Comparison of ENCODE assay signal across 8 mouse cellular contexts in the genomic region with DNA sequence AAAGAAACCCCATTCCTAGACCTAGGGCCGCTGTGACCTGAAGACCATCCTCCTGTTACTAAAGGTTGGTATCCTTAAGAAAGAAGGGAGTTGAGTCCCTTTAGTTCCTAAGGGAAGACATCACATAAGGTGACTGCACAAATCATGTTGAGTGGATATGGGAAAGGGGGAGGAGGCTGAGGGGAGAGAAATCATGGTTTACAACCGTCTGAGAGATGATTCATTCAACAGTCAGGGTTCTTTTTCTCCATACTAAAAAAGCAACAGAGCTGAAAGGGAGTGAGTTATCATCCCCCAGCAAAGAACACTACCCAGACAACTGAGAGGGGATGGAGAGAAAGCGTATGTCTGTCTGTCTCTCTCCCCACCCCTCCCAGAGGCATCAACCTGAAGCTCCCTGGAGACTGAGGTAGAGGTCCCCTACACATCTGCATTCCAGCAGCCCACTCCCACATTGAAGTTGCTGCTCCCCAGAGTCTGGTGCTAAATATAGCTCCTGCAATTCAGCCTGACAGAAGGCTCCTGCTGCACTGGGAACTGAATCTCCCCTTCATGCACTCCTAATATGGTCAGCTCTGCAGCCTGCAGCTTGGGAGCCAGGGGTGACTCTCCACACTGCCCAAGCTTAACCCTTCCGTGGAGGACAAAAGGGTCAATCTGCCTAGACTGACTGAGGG.
DNase-seq lines count a peak whose midpoint lies in the region; ATAC-seq and TF ChIP-seq lines count a peak whose summit lies in the region.

No protein-coding gene starts in this region.

- WGBS in forebrain, postnatal 0 days = 52% methylated on average over 4 of the region's 4 CpGs
- WGBS in forebrain, embryonic 14.5 days = 66% methylated on average over 4 of the region's 4 CpGs
- 51% methylated on average over 4 of the region's 4 CpGs for WGBS in midbrain, embryonic 16.5 days
- WGBS in midbrain, embryonic 10.5 days = 66% methylated on average over 4 of the region's 4 CpGs
- 35% methylated on average over 4 of the region's 4 CpGs for WGBS in intestine, embryonic 15.5 days
- 44% methylated on average over 4 of the region's 4 CpGs for WGBS in stomach, embryonic 16.5 days

- no peak overlapping the region for H3K4me3 ChIP-seq in forebrain, postnatal 0 days (ENCODE audit: low read depth, low read length)
- no peak overlapping the region for H3K4me3 ChIP-seq in forebrain, embryonic 14.5 days (ENCODE audit: low read depth, low read length)
- no peak overlapping the region for H3K4me3 ChIP-seq in midbrain, embryonic 16.5 days (ENCODE audit: low read depth, low read length)
- no peak overlapping the region for H3K4me3 ChIP-seq in midbrain, embryonic 10.5 days
- H3K4me3 ChIP-seq in intestine, embryonic 15.5 days (replicated peaks) = no peak overlapping the region
- H3K4me3 ChIP-seq in stomach, embryonic 16.5 days (replicated peaks; ENCODE audit: low read length) = no peak overlapping the region

- peaks cover 13% of the 10 kb centered on the region; the same call in 1 of the 2 replicates for H3K4me1 ChIP-seq in forebrain, postnatal 0 days (ENCODE audit: insufficient read depth)
- H3K4me1 ChIP-seq in forebrain, embryonic 14.5 days (ENCODE audit: control insufficient read depth, insufficient read depth, low read length) = 0 out of 2 replicates have a peak, but pooled peaks cover 2% of the 10 kb centered on the region
- peaks cover 8% of the 10 kb centered on the region for H3K4me1 ChIP-seq in midbrain, embryonic 16.5 days (ENCODE audit: control insufficient read depth, insufficient read depth, low read length)
- H3K4me1 ChIP-seq in midbrain, embryonic 10.5 days = peaks cover 19% of the 10 kb centered on the region
- peaks cover 7% of the 10 kb centered on the region; the same call in 1 of the 2 replicates for H3K4me1 ChIP-seq in intestine, embryonic 15.5 days (replicated peaks)
- H3K4me1 ChIP-seq in stomach, embryonic 16.5 days (ENCODE audit: control insufficient read depth, insufficient read depth, low read length) = no peaks in the 10 kb centered on the region

- DNase-seq in forebrain, postnatal 0 days = peak; percentile 47
- DNase-seq in forebrain, embryonic 14.5 days (ENCODE audit: low spot score) = no peak
- DNase-seq in midbrain, embryonic 10.5 days (ENCODE audit: low spot score) = no peak
- DNase-seq in cerebellum, postnatal 10 days = no peak
- DNase-seq in thymus, postnatal 0 days (ENCODE audit: low spot score) = no peak

- no peaks in the 10 kb centered on the region for H3K27me3 ChIP-seq in forebrain, postnatal 0 days (ENCODE audit: insufficient read depth, low read length)
- no peaks in the 10 kb centered on the region for H3K27me3 ChIP-seq in forebrain, embryonic 14.5 days (replicated peaks; ENCODE audit: control insufficient read depth, insufficient read depth, low read length)
- H3K27me3 ChIP-seq in midbrain, embryonic 16.5 days (ENCODE audit: control insufficient read depth, insufficient read depth, low read depth, low read length) = no peaks in the 10 kb centered on the region
- H3K27me3 ChIP-seq in midbrain, embryonic 10.5 days (ENCODE audit: low read depth, poor library complexity, severe bottlenecking) = no peaks in the 10 kb centered on the region
- H3K27me3 ChIP-seq in intestine, embryonic 15.5 days (replicated peaks) = no peaks in the 10 kb centered on the region
- H3K27me3 ChIP-seq in stomach, embryonic 16.5 days (ENCODE audit: control insufficient read depth, insufficient read depth, low read length) = no peaks in the 10 kb centered on the region

- peak overlapping the region; percentile 14; the same call in 1 of the 2 replicates for H3K9ac ChIP-seq in forebrain, postnatal 0 days
- no peak overlapping the region for H3K9ac ChIP-seq in forebrain, embryonic 14.5 days (ENCODE audit: low read length)
- no peak overlapping the region for H3K9ac ChIP-seq in midbrain, embryonic 16.5 days (ENCODE audit: low read depth, low read length)
- H3K9ac ChIP-seq in intestine, embryonic 15.5 days = no peak overlapping the region
- no peak overlapping the region for H3K9ac ChIP-seq in stomach, embryonic 16.5 days (ENCODE audit: low read length)

- no peak for TF ChIP-seq CTCF in forebrain, postnatal 0 days (IDR thresholded peaks at IDR 0.05; ENCODE audit: low read depth)

- H3K27ac ChIP-seq in forebrain, postnatal 0 days (ENCODE audit: low read depth, low read length) = peak overlapping the region; percentile 62
- no peak overlapping the region for H3K27ac ChIP-seq in forebrain, embryonic 14.5 days (ENCODE audit: low read depth, low read length)
- H3K27ac ChIP-seq in midbrain, embryonic 16.5 days (ENCODE audit: low read length) = peak overlapping the region; percentile 51; the same call in 1 of the 2 replicates
- no peak overlapping the region for H3K27ac ChIP-seq in midbrain, embryonic 10.5 days (replicated peaks)
- H3K27ac ChIP-seq in intestine, embryonic 15.5 days = peak overlapping the region; percentile 80
- H3K27ac ChIP-seq in stomach, embryonic 16.5 days (ENCODE audit: low read length) = peak overlapping the region; percentile 82

- no peaks in the 10 kb centered on the region for H3K36me3 ChIP-seq in forebrain, postnatal 0 days (ENCODE audit: insufficient read depth)
- no peaks in the 10 kb centered on the region for H3K36me3 ChIP-seq in forebrain, embryonic 14.5 days (ENCODE audit: control insufficient read depth, insufficient read depth, low read length)
- H3K36me3 ChIP-seq in midbrain, embryonic 16.5 days (ENCODE audit: control insufficient read depth, insufficient read depth, low read length) = no peaks in the 10 kb centered on the region
- H3K36me3 ChIP-seq in midbrain, embryonic 10.5 days = no peaks in the 10 kb centered on the region
- H3K36me3 ChIP-seq in intestine, embryonic 15.5 days = no peaks in the 10 kb centered on the region
- no peaks in the 10 kb centered on the region for H3K36me3 ChIP-seq in stomach, embryonic 16.5 days (ENCODE audit: control insufficient read depth, insufficient read depth, low read length)

- H3K9me3 ChIP-seq in forebrain, postnatal 0 days (ENCODE audit: low read length) = no peaks in the 10 kb centered on the region
- no peaks in the 10 kb centered on the region for H3K9me3 ChIP-seq in forebrain, embryonic 14.5 days (replicated peaks; ENCODE audit: control insufficient read depth, low read length)
- no peaks in the 10 kb centered on the region for H3K9me3 ChIP-seq in midbrain, embryonic 16.5 days (replicated peaks; ENCODE audit: control insufficient read depth, low read length, poor library complexity, severe bottlenecking)
- H3K9me3 ChIP-seq in midbrain, embryonic 10.5 days (replicated peaks) = 0 out of 2 replicates have a peak, but pooled peaks cover 3% of the 10 kb centered on the region
- no peaks in the 10 kb centered on the region for H3K9me3 ChIP-seq in intestine, embryonic 15.5 days
- no peaks in the 10 kb centered on the region; the same call in 1 of the 2 replicates for H3K9me3 ChIP-seq in stomach, embryonic 16.5 days (replicated peaks; ENCODE audit: control insufficient read depth, low read length)

- peak; percentile 80 for ATAC-seq in forebrain, postnatal 0 days
- ATAC-seq in forebrain, embryonic 14.5 days = no peak
- no peak for ATAC-seq in midbrain, embryonic 16.5 days
- peak; percentile 84 for ATAC-seq in intestine, embryonic 15.5 days
- ATAC-seq in stomach, embryonic 16.5 days (ENCODE audit: insufficient read depth, low FRiP score) = peak; percentile 89

- H3K4me2 ChIP-seq in forebrain, postnatal 0 days (ENCODE audit: low read depth) = no peak overlapping the region
- H3K4me2 ChIP-seq in forebrain, embryonic 14.5 days (ENCODE audit: low read length) = no peak overlapping the region
- H3K4me2 ChIP-seq in midbrain, embryonic 16.5 days (ENCODE audit: low read length) = no peak overlapping the region
- no peak overlapping the region for H3K4me2 ChIP-seq in intestine, embryonic 15.5 days (replicated peaks)
- 0 out of 2 replicates have a peak overlapping the region, but pooled peaks have one; percentile 3 for H3K4me2 ChIP-seq in stomach, embryonic 16.5 days (ENCODE audit: low read depth, low read length)

Comparison
In these comparisons a context has a peak if more than half of its experiments do, and no peak if none do; other contexts are left out.
1. ATAC-seq: peak in forebrain, postnatal 0 days (single experiment), intestine, embryonic 15.5 days (single experiment) and stomach, embryonic 16.5 days (single experiment); none in forebrain, embryonic 14.5 days (single experiment) and midbrain, embryonic 16.5 days (single experiment).
2. H3K27ac ChIP-seq: peak in forebrain, postnatal 0 days (single experiment), midbrain, embryonic 16.5 days (single experiment), intestine, embryonic 15.5 days (single experiment) and stomach, embryonic 16.5 days (single experiment); none in forebrain, embryonic 14.5 days (single experiment) and midbrain, embryonic 10.5 days (single experiment).